Mouse (Mus musculus) hindbrain, embryonic 10.5 days (tissue): Measurements from ENCODE around the gene Akap5. TPM values are rescaled to one million over a fixed set of nuclear protein-coding genes. Genes with fewer than 3 reads are reported as not detected.

Source experiments
- DNase-seq: peaks from one replicate; pipeline ENCODE4 v3.0.0-alpha.2; 2017; ENCODE audit warnings: low spot score
- H3K27ac ChIP-seq: fragments of 300-500 bp; sonication (generic); 2 replicates; pipeline ENCODE4 v1.5.1; 2016; ENCODE audit warnings: mild to moderate bottlenecking, moderate library complexity
- H3K27me3 ChIP-seq: fragments of 300-500 bp; sonication (generic); 2 replicates; pipeline ENCODE4 v1.6.1; 2016; ENCODE audit warnings: mild to moderate bottlenecking; ENCODE audit not compliant: poor library complexity, insufficient read depth, severe bottlenecking
- H3K36me3 ChIP-seq: fragments of 300-500 bp; sonication (generic); 2 replicates; pipeline ENCODE4 v1.6.1; 2016; ENCODE audit warnings: mild to moderate bottlenecking, moderate library complexity
- H3K4me1 ChIP-seq: fragments of 300-500 bp; sonication (generic); replicated peaks from 2 replicates; pipeline ENCODE4 v1.6.1; 2016; ENCODE audit warnings: mild to moderate bottlenecking
- H3K4me3 ChIP-seq: fragments of 300-500 bp; sonication (generic); 2 replicates; pipeline ENCODE4 v1.5.1; 2016; ENCODE audit warnings: mild to moderate bottlenecking, moderate library complexity
- H3K9me3 ChIP-seq: fragments of 300-500 bp; sonication (generic); 2 replicates; pipeline ENCODE4 v1.6.1; 2016; ENCODE audit warnings: mild to moderate bottlenecking, moderate library complexity
- WGBS: fragments of 180-500 bp; shearing (Covaris S2); methylation state at CpG from one replicate; pipeline ENCODE4 v1.1.7; 2016; 5-methylcytosine and 5-hydroxymethylcytosine counted together
- polyA plus RNA-seq: library from polyadenylated mRNA; unstranded; fragments of >200 nt; fragmentation: Nextera tagmentation; extraction: Ambion mirVana; gene quantifications from 2 replicates; pipeline ENCODE4 v1.2.1, GENCODE M21; 2016

The Akap5 gene
- polyA plus RNA-seq, 1 experiment from 2014 or later, result 4.0 TPM

DNA sequence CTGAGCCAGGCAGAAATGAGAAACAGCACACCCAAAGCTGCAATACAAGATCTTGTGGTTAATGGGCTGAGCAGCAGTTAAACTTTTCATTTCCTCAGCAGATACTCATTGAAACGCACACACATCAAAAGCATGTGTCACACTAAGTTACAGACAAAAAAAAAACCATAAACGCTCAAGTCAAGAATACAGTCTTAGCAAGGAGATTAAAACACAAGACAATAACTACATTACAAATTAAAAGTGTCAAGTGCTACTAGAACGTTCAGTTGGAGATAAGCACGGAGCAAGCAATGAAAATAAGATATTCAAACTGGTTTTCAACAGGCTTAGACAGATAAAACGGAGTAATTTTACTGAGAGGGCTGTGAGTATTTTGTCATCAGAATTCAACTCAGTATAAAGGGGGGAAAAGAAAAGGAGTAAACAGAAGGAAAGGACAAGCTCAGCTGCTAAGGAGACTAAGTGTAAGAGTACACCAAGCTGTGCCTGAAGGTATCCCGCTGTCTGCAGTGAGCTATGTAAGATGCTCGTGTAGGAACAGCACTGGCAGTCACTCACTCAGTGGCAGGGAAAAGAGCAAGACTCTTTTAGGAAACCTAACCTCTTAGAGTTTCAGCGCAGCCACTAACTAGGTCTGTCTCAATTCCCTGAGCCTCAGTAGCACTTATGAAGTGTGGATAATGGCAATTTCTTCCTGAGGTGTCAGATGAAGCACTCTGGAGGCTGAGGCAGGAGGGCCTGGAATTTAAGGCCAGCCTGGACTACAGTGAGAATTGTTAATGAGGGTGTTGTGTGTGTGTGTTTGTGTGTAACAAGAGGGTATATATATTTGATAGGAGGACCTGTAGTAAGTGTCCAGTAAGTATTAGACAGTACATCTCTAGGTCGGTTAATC is 37.0 kb downstream of the Akap5 start:
- H3K36me3 ChIP-seq, result peaks cover 26% of the 10 kb centered on the region
- no peak overlapping the region for H3K4me3 ChIP-seq
- no peak for DNase-seq
- H3K27ac ChIP-seq, result no peak overlapping the region
- peaks cover 10% of the 10 kb centered on the region for H3K4me1 ChIP-seq
- 80% methylated on average over 9 of the region's 9 CpGs for WGBS
- H3K27me3 ChIP-seq, result no peaks in the 10 kb centered on the region
- no peaks in the 10 kb centered on the region for H3K9me3 ChIP-seq

DNA sequence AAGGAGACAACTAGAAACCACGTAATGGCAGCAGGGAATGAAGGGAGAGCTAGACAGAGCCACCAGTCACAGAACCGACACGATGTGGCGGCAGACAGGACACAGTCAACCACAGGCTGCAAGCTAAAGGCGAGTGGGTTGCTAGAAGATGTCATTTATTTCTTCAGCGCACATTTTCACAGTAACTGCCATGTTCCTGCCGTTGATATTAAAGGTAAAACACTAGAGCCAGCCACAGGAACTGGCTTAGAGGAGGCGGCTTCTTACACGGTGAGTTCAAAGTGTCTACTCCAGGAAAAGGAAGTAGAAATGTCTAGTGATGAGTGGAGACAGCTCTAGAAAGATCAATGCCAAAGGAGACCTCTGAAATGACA is 37.6 kb downstream of the Akap5 start:
- DNase-seq, result no peak
- no peaks in the 10 kb centered on the region for H3K27me3 ChIP-seq
- peaks cover 16% of the 10 kb centered on the region for H3K4me1 ChIP-seq
- peaks cover 21% of the 10 kb centered on the region for H3K36me3 ChIP-seq
- H3K4me3 ChIP-seq, result no peak overlapping the region
- 85% methylated on average over 9 of the region's 9 CpGs for WGBS
- no peak overlapping the region for H3K27ac ChIP-seq
- no peaks in the 10 kb centered on the region for H3K9me3 ChIP-seq

DNA sequence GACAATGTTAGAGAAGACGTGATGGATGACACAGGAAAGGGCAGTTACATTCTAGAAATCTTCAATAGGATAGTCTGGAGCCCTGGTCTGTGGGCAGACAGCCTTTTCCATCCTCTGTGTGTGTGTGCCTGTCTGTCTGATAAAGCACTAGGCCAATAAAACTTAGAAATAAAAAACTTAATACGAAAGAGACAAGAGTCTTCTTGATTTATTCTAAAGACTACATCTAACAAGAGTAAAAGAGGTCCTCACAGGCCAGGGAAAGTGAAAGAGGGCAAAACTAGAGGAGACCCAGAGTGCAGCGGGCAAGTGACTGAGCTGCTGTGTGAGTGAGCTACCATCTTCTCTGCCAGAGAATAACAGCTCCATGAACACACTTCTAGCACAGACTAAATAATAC is 41.6 kb downstream of the Akap5 start:
- no peaks in the 10 kb centered on the region for H3K27me3 ChIP-seq
- H3K36me3 ChIP-seq, result peaks cover 14% of the 10 kb centered on the region
- 86% methylated on average over 3 of the region's 3 CpGs for WGBS
- DNase-seq, result no peak
- H3K9me3 ChIP-seq, result no peaks in the 10 kb centered on the region
- no peak overlapping the region for H3K4me3 ChIP-seq
- no peak overlapping the region for H3K27ac ChIP-seq
- H3K4me1 ChIP-seq, result peaks cover 44% of the 10 kb centered on the region

DNA sequence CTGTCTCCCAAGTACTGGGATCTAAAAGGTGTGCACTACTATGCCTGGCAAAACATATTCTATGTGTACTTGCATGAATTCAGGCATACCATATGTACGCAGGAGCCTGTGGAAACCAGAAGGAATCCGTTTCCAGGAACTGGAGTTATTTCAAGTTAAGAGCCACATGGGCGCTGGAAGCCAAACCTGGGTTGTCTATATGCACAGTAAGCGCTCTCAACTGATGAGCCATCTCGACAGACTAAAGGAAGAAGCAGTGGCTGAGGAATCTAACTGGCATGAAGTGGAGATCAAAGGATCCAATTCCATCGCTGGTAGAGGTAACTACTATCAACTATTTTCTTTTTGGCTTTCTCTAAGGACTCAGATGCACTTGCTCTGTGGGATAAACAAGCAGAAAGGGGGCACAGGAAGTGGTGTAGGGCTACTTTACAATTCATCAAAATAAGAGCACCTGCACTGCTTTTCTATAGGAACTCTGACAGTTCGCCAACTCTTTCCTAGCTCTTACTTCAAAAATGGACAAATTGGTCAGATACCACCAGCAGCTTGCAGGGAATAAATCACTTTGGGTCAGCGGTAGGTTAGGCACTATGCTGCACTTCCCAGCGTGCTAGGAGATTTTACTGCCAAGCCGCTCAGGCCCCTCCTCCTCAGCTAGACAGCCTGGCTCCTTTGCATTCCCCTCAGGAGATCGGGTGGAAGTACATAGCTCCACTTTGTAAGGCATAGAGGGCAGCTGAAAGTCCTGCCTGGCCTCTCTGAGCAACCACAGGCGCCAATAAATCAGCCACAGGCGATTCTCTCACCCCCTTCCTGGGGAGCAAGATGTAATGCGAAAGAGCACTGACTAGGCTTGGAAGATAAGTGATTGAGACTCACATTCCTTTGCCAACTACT is 42.7 kb downstream of the Akap5 start:
- Histone ChIP-seq H3K4me3 (peak overlapping the region; percentile 93), H3K9me3 (no peaks in the 10 kb centered on the region), H3K4me1 (peaks cover 54% of the 10 kb centered on the region), H3K27ac (peak overlapping the region; percentile 100; the same call in 1 of the 2 replicates), H3K36me3 (peaks cover 9% of the 10 kb centered on the region), H3K27me3 (no peaks in the 10 kb centered on the region)
- 28% methylated on average over 14 of the region's 14 CpGs for WGBS
- peak; percentile 42 for DNase-seq

DNA sequence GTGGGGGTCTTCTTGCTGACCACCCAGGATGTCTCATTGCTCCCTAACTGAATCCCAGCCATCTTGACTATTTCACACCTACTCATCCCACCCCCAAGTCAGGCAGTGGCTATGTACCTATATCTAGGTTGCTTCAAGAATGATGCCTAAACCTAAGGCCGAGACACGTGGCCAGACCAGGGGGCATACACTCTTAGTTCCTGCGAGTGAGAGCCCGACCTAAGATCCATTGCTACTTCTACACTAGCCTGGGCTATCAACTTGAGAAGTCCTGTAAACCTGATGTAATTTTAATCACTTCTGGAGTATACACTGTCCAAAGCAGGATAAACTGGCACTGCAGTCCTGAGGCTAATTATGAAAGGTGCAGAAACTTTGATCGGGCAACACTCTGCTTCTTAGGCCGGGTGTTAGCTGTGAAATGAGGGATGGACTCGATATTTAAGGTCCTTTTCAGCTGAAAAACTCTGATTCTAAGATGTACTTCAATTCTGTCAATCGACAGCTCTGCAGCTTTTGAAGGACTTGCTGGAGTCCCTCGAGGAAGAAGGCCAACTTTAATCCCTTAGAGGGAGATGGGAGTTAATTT is 43.6 kb downstream of the Akap5 start:
- Histone ChIP-seq H3K4me1 (peaks cover 62% of the 10 kb centered on the region), H3K9me3 (no peaks in the 10 kb centered on the region), H3K27me3 (no peaks in the 10 kb centered on the region), H3K27ac (peak overlapping the region; percentile 100), H3K4me3 (peak overlapping the region; percentile 93), H3K36me3 (peaks cover 8% of the 10 kb centered on the region)
- DNase-seq, result no peak
- 9% methylated on average over 9 of the region's 9 CpGs for WGBS

DNA sequence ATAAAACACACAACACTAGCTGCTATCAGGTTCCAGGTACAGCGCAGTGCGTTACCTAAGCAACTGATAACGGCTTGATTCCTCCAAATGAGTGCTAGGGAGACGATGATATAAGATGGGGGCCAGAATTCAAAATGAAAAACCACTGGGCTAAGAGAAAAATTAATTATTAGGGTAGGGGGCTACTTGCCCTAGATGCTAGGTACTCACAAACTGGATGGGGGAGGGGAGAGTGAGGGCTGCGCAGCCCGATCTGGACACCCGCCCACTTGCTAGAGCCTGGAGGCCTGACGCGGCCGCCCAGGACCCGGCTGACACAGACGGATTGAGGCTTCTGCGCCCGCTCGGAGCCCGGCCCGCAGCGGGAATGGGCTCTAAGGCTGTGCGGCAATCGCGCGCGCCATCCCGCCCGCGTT is 44.1 kb downstream of the Akap5 start:
- Histone ChIP-seq H3K4me3 (peak overlapping the region; percentile 93), H3K9me3 (no peaks in the 10 kb centered on the region), H3K4me1 (peaks cover 62% of the 10 kb centered on the region), H3K36me3 (peaks cover 8% of the 10 kb centered on the region), H3K27ac (peak overlapping the region; percentile 100), H3K27me3 (no peaks in the 10 kb centered on the region)
- WGBS, result 1% methylated on average over 26 of the region's 26 CpGs
- DNase-seq, result peak; percentile 72

DNA sequence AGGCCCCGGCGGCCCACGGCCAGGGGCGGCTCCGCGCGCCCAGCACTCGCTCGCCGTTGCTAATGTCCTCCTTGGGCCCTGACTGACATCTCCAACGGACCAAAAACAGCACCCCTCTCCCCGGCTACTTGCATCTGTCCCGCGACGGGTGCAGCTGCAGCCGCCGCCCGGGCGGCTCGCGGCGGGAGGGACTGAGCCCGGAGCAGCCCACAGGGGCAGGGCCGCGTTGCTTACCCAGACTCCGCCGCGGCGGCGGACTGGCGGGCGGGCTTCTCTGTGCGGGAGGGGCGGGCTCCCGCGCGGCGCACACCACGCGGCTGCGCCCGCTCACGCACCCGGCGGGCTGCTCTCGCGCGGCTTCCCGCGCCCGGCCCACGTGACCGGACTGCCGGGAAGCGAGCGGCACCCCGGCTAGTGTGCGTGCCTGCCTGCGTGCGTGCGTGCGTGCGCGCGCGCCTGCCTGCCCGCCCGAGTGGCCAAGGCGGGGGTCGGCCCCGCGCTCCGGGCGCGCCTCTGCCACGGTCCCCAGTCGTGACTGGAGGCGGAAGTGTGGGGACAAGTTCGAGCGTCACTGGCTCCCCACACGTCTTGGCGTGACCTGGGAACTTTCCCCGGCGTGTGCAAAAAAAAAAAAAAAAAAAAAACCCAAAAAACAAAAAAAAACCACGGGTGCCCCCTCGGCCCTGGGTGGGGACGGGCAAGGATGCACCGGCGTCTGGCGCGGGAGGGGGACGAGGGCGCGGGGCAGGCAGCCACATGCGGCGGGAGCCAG is 44.7 kb downstream of the Akap5 start, which contains the start of gene Zbtb25:
Gene Zbtb25, minus strand, starts transcription at position 397 of the 772 bp plus-strand sequence.
- Histone ChIP-seq H3K4me1 (peaks cover 68% of the 10 kb centered on the region), H3K36me3 (peaks cover 2% of the 10 kb centered on the region), H3K27ac (peak within 1 kb of the TSS; percentile 100), H3K27me3 (no peaks in the 10 kb centered on the region), H3K4me3 (peak within 1 kb of the TSS; percentile 93), H3K9me3 (no peaks in the 10 kb centered on the region)
- peak; percentile 86 for DNase-seq
- WGBS, result under 1% methylated on average over 96 of the region's 96 CpGs

DNA sequence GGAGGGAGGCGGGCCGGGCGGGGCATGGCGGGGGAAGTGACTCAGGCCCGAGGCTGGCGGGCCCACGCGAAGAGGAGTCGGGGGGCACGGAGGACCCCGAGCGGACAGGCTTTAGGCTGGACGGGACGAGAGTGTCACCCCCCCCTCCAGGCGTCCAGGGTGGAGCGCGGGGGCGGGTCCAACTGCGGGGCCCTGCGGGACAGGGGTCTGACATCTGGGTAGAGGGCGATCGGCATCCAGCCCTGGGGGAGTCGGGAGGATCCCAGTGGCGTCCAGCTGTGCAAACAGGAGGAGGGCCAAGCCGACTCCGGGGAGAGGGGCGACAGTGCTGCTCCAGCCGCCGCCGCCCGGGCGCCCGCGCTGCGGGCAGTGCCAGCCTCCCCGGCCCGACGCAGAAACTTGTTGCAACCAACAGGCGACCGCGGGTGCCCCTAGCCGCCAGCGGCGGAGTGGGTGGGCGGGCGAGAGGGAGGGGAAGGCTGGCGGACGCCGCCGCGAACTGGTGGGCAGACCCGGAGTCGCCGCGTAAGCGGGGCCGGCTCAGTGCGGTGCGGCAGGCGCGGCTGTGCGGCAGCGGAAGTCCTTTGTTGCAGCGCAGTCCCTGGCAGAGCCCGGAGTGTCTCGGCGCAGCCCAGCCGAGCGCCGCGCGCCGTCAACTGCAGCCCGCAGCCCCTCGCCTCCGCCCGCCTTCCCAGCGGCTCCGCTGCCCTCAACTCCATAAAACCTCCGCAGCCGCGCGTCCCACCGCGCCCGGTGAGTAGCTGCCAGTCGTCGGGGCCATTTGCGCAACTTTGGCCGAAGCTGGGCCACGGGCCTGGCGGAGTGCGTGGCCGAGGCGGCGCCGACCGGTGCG is 45.5 kb downstream of the Akap5 start, which contains the start of gene Zbtb1:
Gene Zbtb1, plus strand, starts transcription at position 289 of the 853 bp plus-strand sequence.
- Histone ChIP-seq H3K27ac (peak within 1 kb of the TSS; percentile 100), H3K4me3 (peak within 1 kb of the TSS; percentile 93), H3K36me3 (no peaks in the 10 kb centered on the region; the same call in 1 of the 2 replicates), H3K4me1 (peaks cover 75% of the 10 kb centered on the region), H3K27me3 (no peaks in the 10 kb centered on the region), H3K9me3 (no peaks in the 10 kb centered on the region)
- peak; percentile 86 for DNase-seq
- WGBS, result under 1% methylated on average over 98 of the region's 99 CpGs

DNA sequence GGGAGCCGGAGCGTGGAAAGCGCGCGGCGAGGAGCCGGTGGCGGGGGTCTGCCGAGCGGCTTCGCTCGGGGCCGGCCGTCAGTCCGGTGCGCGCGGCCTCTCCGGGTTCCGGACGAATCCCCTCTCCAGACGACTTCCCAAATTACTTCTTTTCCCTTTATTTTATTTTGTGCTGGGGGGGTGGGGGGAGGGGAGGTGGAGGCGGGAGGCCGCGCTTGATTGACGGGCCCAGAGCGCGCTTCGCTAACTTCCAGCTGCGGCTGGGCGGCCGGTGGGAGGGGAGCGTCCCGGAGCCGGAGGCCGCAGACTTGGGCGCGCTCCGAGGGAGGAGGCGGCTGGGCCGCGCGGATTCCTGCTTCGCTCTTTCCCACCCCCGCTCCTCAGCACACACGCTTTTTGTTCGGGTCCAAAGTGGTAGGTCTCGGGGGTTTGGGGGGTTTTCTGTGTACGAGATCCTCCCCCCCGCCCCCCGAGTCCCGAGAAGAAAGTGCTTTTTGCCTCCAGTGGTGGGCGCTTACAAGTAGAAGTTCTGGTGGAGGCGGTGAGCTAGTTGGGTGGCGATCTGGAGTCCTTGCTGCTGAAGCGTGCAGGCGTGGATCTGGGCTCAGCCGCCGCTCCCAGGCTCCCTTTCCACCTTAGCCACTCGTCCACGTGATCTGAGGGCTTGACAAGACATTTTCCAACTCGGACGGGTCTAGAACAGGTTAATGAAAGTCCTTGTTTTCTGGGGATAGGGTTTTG is 46.3 kb downstream of the Akap5 start:
- peak; percentile 84 for DNase-seq
- H3K27ac ChIP-seq, result peak overlapping the region; percentile 100
- no peaks in the 10 kb centered on the region for H3K27me3 ChIP-seq
- no peaks in the 10 kb centered on the region for H3K9me3 ChIP-seq
- peaks cover 71% of the 10 kb centered on the region for H3K4me1 ChIP-seq
- under 1% methylated on average over 63 of the region's 63 CpGs for WGBS
- peak overlapping the region; percentile 93 for H3K4me3 ChIP-seq
- no peaks in the 10 kb centered on the region for H3K36me3 ChIP-seq

DNA sequence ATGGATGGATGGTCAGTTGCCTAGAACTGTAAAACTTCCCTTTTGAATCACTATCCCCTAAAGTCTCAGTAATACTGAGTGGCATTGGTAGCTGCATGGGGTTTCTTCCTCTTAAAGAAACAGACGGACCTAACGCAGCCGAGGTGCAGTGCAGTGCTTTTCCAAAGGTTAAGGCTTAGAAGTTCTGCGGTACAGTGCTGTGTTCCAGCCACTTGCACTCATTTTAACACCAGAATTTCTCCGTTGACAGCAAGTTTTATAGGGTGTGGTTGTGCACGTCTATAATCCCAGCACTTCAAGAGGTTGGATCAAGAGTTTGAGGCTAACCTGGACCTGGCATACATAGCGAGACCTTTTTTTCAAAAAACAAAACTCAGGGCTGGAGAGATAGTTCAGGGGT is 47.4 kb downstream of the Akap5 start:
- H3K4me1 ChIP-seq, result peaks cover 66% of the 10 kb centered on the region
- 0 out of 2 replicates have a peak overlapping the region, but pooled peaks have one; percentile 6 for H3K27ac ChIP-seq
- no peak for DNase-seq
- H3K27me3 ChIP-seq, result no peaks in the 10 kb centered on the region
- H3K9me3 ChIP-seq, result no peaks in the 10 kb centered on the region
- H3K36me3 ChIP-seq, result no peaks in the 10 kb centered on the region
- peak overlapping the region; percentile 93 for H3K4me3 ChIP-seq
- 53% methylated on average over 7 of the region's 7 CpGs for WGBS
